ENCODE assay signal across 8 mouse cellular contexts in genomic region chr9:40455336-40456185, GRCm38 (mm10).
DNase-seq lines count a peak whose midpoint lies in the region; ATAC-seq lines count a peak whose summit lies in the region.

No protein-coding gene starts in this region.

- peak overlapping the region; percentile 51 for H3K9ac ChIP-seq in embryonic facial prominence, embryonic 15.5 days
- peak overlapping the region; percentile 89 for H3K9ac ChIP-seq in heart, embryonic 12.5 days
- peak overlapping the region; percentile 77 for H3K9ac ChIP-seq in lung, embryonic 16.5 days (ENCODE audit: low read length)

- peaks cover 30% of the 10 kb centered on the region for H3K4me1 ChIP-seq in embryonic facial prominence, embryonic 15.5 days
- H3K4me1 ChIP-seq in heart, embryonic 12.5 days (replicated peaks) = peaks cover 37% of the 10 kb centered on the region
- H3K4me1 ChIP-seq in lung, embryonic 16.5 days (replicated peaks; ENCODE audit: control insufficient read depth, insufficient read depth, low read length) = peaks cover 19% of the 10 kb centered on the region

- no peaks in the 10 kb centered on the region for H3K36me3 ChIP-seq in embryonic facial prominence, embryonic 15.5 days
- no peaks in the 10 kb centered on the region for H3K36me3 ChIP-seq in heart, embryonic 12.5 days
- no peaks in the 10 kb centered on the region for H3K36me3 ChIP-seq in lung, embryonic 16.5 days (ENCODE audit: control insufficient read depth, insufficient read depth, low read length)

- peak overlapping the region; percentile 99 for H3K4me2 ChIP-seq in embryonic facial prominence, embryonic 15.5 days (replicated peaks)
- peak overlapping the region; percentile 93 for H3K4me2 ChIP-seq in heart, embryonic 12.5 days
- H3K4me2 ChIP-seq in lung, embryonic 16.5 days (ENCODE audit: low read depth, low read length) = peak overlapping the region; percentile 97

- ATAC-seq in embryonic facial prominence, embryonic 15.5 days (ENCODE audit: insufficient number of reproducible peaks, low FRiP score, low TSS enrichment, low read depth) = peak; percentile 46
- ATAC-seq in heart, embryonic 12.5 days (ENCODE audit: insufficient number of reproducible peaks, low FRiP score) = peak; percentile 56
- peak; percentile 61 for ATAC-seq in lung, embryonic 16.5 days (ENCODE audit: low read depth)
- ATAC-seq in neutrophil, adult 5-6 weeks (ENCODE audit: extremely low read depth, insufficient number of reproducible peaks, low FRiP score, poor library complexity, severe bottlenecking) = peak; percentile 64

- peak overlapping the region; percentile 84 for H3K27ac ChIP-seq in embryonic facial prominence, embryonic 15.5 days (replicated peaks)
- peak overlapping the region; percentile 88 for H3K27ac ChIP-seq in heart, embryonic 12.5 days (ENCODE audit: poor library complexity, severe bottlenecking)
- peak overlapping the region; percentile 91 for H3K27ac ChIP-seq in lung, embryonic 16.5 days (ENCODE audit: low read length)

- no peaks in the 10 kb centered on the region for H3K9me3 ChIP-seq in embryonic facial prominence, embryonic 15.5 days (replicated peaks)
- H3K9me3 ChIP-seq in heart, embryonic 12.5 days (replicated peaks) = no peaks in the 10 kb centered on the region
- no peaks in the 10 kb centered on the region for H3K9me3 ChIP-seq in lung, embryonic 16.5 days (ENCODE audit: control insufficient read depth, low read length)

- H3K4me3 ChIP-seq in embryonic facial prominence, embryonic 15.5 days (replicated peaks) = peak overlapping the region; percentile 68
- peak overlapping the region; percentile 72 for H3K4me3 ChIP-seq in heart, embryonic 12.5 days
- H3K4me3 ChIP-seq in lung, embryonic 16.5 days (ENCODE audit: low read length) = peak overlapping the region; percentile 69

- peak; percentile 63 to 64 for DNase-seq in B cell, adult 2 months
- peak; percentile 59 for DNase-seq in adrenal gland, postnatal 25 days
- peak; percentile 68 to 78 for DNase-seq in kidney, postnatal 4 days
- DNase-seq in testis, postnatal 14 days (ENCODE audit: low spot score) = peak; percentile 48

- no peaks in the 10 kb centered on the region for H3K27me3 ChIP-seq in embryonic facial prominence, embryonic 15.5 days
- H3K27me3 ChIP-seq in heart, embryonic 12.5 days (replicated peaks) = peaks cover 5% of the 10 kb centered on the region; the same call in 1 of the 2 replicates
- H3K27me3 ChIP-seq in lung, embryonic 16.5 days (ENCODE audit: control insufficient read depth, insufficient read depth, low read depth, low read length) = no peaks in the 10 kb centered on the region

- WGBS in embryonic facial prominence, embryonic 15.5 days = under 1% methylated on average over 77 of the region's 77 CpGs
- under 1% methylated on average over 77 of the region's 77 CpGs for WGBS in heart, embryonic 12.5 days
- WGBS in lung, embryonic 16.5 days = under 1% methylated on average over 77 of the region's 77 CpGs

Comparison
In these comparisons a context has a peak if more than half of its experiments do, and no peak if none do; other contexts are left out.
1. Peak in every context shown above with its lines: DNase-seq, ATAC-seq, H3K4me3 ChIP-seq and H3K27ac ChIP-seq.